Mouse (Mus musculus) splenic B cell, adult 2 months (primary cell): ENCODE data around the gene Bean1.
A peak's percentile ranks its signal among the peaks of the same experiment; 100 is the strongest.

Experiments used
- DNase-seq: peaks from one replicate; pipeline ENCODE4 v3.0.0-alpha.2; 2011; ENCODE audit warnings: low read depth, low spot score
- H3K27me3 ChIP-seq: 2 replicates; pipeline ENCODE4 v1.6.1; 2012; ENCODE audit warnings: mild to moderate bottlenecking, low read length, moderate library complexity, mixed read lengths; ENCODE audit not compliant: control insufficient read depth, poor library complexity, insufficient read depth, severe bottlenecking
- H3K36me3 ChIP-seq: 2 replicates; pipeline ENCODE4 v1.6.1; 2012; ENCODE audit warnings: mild to moderate bottlenecking, low read length, moderate library complexity, mixed read lengths; ENCODE audit not compliant: control insufficient read depth, poor library complexity, insufficient read depth, severe bottlenecking

The Bean1 gene

DNA sequence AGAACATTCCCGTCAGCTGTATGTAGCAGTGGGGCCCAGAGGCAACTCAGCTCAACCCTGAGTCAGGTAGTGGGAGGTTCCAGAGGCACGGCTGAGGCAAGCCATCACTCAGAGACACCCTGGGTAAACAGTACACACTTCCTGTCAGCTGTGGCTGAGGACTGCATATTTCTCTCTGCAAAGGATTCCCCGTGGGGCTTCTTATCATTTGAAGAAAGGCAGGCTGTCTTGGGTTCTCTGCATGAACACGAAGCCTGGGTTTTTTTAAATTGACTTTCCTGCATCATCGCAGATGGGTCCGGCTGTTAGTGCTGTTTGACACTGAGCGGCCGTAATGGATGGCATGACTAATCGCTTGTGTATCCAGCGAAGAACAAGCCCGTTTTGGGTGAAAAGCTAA lies 21.3 kb downstream of the Bean1 start:
- peak; percentile 40 for DNase-seq
- no peaks in the 10 kb centered on the region for H3K27me3 ChIP-seq

DNA sequence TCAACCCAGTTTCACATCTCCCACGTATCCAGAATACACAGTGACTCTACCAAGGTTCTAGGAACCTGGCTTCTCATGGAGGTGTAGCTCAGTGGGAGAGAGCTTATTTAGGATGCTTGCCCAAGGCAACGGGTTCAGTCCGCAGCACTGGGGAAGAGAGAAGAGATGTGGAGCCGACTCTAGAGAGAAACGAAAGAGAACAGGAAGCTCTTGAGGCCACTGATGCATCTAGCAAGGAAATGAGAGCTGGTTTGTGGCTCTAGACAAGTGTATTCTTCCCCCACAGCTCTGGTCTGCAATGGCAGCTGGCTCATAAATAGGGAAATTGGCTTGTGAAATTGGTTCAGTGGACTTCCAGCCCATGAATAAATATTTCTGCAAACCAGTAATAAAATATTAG lies 29.6 kb downstream of the Bean1 start:
- peak; percentile 62 for DNase-seq
- H3K36me3 ChIP-seq: no peaks in the 10 kb centered on the region
- no peaks in the 10 kb centered on the region for H3K27me3 ChIP-seq

More for the DNA sequence above, 21.3 kb downstream of the Bean1 start:
- no peaks in the 10 kb centered on the region for H3K36me3 ChIP-seq

DNA sequence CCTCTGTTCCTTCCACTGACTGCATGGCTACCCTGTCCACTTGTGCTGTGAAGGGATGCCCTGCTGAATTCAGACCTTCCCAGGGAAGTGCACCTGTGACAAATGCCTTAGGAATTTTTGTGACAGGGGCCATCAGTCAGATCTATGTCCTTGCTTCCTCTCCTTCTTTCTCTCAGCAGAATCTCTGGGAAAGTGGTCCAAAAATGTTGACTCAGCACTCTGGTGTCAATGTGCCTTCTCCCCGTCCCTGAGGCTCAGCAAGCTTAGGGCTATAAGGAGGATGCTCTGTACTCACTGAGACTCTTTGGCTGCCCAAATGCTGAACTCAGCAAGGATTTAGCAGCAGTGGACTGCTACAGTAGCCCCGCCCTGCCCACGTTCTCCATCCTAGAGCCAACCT lies 31.4 kb downstream of the Bean1 start:
- no peaks in the 10 kb centered on the region for H3K27me3 ChIP-seq
- no peaks in the 10 kb centered on the region for H3K36me3 ChIP-seq
- no peak for DNase-seq

DNA sequence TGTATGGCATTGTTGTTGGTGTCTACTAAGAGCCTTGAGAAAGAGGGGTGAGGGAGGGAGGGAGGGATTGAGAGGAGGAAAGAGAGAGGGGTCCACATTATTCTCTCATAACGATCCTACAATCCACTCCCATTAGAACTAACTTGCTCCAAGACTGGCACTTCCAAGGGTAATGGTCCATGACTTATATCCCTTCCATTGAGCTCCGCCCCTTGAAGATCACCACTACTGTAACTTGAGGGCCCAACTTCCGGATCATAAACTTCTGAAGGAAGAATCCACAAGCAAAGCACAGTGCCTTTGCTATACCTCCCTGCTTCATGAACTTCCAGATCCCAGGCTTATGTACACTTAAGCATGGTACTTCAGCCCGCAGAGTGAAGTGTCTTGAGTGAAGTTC lies 32.1 kb downstream of the Bean1 start:
- Histone ChIP-seq H3K27me3 (no peaks in the 10 kb centered on the region), H3K36me3 (no peaks in the 10 kb centered on the region)
- DNase-seq: no peak

DNA sequence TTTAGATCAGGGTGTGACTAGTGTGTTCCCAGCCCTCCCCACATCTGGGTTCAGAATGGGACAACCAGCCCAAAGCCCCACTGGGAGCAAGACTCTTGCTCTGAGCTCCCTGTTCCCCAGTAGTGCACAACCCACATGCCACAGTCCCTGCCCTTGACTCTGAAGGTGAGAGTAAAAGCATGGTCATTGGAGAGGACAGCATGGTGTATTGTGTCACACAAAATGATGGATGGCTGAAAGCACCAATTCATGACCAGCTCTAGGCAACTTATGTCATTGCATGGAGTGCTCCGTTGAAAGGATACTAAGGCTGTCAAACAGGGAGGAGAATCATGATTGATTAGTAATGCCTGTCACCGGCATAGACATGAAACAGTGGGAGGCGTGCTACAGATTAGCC lies 35.0 kb downstream of the Bean1 start:
- Histone ChIP-seq H3K27me3 (no peaks in the 10 kb centered on the region), H3K36me3 (no peaks in the 10 kb centered on the region)
- no peak for DNase-seq

DNA sequence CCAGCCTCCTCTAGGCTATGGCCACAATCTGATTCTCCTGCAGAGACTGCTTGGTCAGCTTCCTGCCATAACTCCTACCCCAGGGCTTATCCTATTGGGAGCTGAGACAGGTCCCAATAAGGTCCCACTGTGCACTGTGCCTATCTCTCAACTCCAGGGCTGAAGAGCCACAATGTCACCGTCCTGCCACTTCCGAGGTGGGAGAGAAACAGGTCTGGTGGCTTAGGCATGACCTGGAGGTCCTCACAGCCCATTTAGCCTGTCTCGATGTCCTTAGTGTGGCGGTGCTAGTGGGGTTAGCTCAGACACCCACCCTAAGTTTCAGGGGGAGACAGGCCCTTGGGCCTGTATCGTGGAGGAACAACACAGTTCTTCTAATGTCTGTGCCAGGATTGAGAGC lies 47.4 kb downstream of the Bean1 start:
- no peak for DNase-seq
- no peaks in the 10 kb centered on the region for H3K36me3 ChIP-seq
- H3K27me3 ChIP-seq: no peaks in the 10 kb centered on the region

DNA sequence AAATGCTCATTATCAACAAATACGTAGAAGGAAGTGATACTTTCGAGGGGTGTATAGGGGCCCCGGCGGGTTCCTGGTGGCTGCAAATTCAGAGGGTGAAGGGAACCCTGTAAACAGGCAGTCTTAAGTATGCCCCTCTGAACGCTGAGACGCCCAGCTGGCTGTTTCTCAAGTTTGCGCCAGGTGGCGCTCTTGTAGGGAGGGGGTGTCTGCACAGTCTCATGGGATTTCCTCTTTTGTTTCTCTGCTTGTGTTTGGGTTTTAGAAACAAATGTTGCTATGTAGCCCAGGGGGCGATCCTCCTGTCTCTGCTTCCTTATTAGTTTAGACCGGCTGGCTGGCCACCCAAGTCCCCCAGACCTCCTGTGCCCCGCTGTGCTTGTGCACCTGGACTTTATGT lies 48.8 kb downstream of the Bean1 start:
- Histone ChIP-seq H3K36me3 (no peaks in the 10 kb centered on the region), H3K27me3 (no peaks in the 10 kb centered on the region)
- DNase-seq: peak; percentile 81

DNA sequence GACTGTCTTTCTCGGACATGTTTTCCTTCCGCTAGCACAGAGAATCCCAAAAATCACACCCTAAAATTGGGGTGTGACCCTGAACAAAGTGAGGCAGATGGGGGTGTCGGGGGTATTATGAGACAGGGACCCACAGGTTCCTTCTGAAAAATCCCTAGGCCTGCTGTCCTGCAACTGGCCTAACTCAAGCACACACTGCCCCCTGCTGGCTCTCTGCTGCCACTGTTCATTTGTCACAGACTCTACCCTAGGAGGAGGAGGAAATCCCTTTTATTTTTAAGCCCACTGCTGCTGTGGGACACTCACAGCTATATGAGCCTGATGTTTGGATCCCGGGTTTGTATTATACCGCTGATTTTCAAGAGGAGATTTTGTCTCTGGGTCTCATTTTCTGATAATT lies 49.6 kb downstream of the Bean1 start:
- H3K27me3 ChIP-seq: no peaks in the 10 kb centered on the region
- peak; percentile 86 for DNase-seq

DNA sequence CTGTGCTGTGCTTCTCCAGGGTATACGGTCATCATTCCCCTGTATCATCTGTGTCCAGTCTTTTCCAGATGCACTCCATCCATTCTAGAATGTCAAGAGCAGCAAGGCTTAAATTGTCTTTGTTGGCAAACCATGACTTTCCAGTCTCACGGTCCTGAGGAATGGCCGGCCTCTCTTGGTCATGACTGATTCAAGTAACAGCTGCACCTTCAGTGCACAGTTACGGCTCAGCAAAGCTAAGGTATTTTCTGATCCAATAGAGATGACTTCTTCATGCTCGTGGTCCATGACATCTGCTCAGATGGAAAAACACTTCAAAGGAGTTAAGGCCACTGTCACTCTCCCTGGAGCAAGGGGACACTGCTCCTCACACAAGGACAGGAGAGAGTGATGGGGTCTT lies 56.8 kb downstream of the Bean1 start:
- no peaks in the 10 kb centered on the region for H3K27me3 ChIP-seq
- peaks cover 15% of the 10 kb centered on the region; the same call in 1 of the 2 replicates for H3K36me3 ChIP-seq
- DNase-seq: no peak

More for the DNA sequence above, 49.6 kb downstream of the Bean1 start:
- no peaks in the 10 kb centered on the region for H3K36me3 ChIP-seq

DNA sequence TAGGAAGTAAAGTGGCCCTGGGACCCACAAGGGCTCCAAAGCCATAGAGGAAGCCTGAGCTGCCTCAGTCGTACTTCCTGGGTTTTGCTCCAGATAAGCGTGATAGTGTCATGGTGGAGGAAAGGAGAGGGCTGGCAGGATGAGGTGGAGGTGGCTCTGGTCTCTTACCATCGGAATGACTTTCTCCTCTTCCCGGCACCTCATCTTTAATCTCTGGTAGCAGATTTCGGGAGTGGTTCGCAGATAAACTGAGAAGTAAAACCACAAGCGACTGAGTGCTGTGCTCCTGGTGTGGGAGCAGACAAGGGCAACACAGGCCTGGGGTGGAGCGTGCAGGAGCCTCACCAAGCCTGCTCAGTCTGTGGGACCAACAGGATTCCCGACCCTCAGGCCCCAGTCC lies 60.1 kb downstream of the Bean1 start:
- Histone ChIP-seq H3K27me3 (no peaks in the 10 kb centered on the region), H3K36me3 (peaks cover 16% of the 10 kb centered on the region; the same call in 1 of the 2 replicates)
- no peak for DNase-seq

DNA sequence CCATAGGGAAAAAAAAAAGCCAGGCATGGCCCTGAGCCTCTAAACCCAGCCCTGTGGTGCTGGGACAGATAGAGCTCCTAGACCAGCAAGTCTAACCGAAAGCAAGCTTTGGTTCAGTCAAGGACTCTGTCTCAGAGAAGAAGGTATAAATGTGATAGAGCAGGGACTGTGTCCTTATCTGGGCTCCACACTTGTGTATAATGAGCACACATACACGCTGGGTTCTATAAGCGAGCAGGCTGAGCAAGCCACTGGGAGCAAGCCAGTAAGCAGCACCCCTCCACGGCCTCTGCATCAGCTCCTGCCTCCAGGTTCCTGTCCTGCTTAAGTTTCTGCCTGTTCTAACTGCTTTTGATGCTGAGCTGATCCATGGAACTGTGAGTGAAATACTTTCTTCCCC lies 61.8 kb downstream of the Bean1 start:
- no peak for DNase-seq
- H3K27me3 ChIP-seq: no peaks in the 10 kb centered on the region
- H3K36me3 ChIP-seq: peaks cover 16% of the 10 kb centered on the region

DNA sequence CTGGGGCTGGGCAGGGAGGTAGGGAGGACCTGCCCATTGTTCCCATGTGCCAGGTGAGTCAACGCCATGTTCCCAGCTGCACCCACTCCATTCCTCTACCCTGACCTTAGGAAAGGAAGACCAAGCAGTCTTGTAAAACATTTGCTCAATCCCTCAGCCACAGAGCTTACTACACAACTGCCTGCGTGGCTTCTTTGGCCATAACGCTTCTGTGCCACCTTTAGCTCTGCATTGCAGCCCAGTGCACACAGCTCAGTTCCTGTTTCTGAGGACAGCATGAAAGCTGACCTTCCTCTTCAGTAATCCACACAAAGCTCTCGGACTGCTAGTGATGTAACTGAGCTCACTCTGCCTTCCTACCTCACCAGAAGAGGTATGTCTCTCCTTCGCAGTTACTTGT lies 62.7 kb downstream of the Bean1 start:
- no peaks in the 10 kb centered on the region for H3K27me3 ChIP-seq
- peaks cover 16% of the 10 kb centered on the region for H3K36me3 ChIP-seq
- peak; percentile 65 for DNase-seq

DNA sequence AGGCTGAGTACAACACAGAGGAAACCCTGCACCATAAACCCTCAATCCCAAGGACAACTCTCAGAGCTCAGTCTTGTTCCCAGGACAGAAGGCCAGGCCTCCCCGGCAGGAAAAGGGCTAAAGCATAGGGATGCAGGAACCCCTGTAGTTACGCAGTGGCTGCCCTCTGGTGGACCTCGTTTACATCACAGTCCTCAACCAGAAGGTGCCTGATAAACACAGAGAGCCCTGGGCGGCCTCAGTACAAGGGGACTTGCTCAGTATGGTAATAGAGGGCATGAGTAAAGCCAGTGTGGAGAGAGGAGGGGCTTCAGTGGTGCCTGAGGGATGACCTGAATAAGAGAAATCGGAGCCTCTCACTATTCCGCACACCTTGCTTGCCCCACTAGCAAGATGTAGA lies 64.3 kb downstream of the Bean1 start:
- Histone ChIP-seq H3K36me3 (peaks cover 11% of the 10 kb centered on the region), H3K27me3 (no peaks in the 10 kb centered on the region)
- no peak for DNase-seq

DNA sequence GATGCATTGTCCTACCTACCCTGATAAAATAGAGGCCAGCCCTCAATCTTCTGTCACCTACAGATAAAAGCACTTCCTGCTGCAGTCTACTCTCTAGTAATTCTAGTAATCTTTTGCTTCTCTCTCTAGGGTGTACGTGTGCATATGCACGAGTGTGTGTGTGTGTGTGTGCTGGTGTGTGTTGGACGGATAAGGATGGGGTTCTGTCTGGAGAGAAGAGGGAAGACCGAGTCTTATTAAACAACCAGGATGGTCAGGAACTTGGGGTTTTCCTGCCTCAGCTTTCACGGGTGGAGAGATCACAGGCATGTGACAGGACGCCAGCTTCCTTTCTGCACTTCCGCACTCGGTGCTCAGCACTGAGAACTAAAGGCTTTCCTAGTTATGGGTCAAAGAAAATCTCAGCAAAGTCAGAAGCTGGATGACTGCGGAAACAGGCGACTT lies 69.2 kb downstream of the Bean1 start:
- peak; percentile 83 for DNase-seq

DNA sequence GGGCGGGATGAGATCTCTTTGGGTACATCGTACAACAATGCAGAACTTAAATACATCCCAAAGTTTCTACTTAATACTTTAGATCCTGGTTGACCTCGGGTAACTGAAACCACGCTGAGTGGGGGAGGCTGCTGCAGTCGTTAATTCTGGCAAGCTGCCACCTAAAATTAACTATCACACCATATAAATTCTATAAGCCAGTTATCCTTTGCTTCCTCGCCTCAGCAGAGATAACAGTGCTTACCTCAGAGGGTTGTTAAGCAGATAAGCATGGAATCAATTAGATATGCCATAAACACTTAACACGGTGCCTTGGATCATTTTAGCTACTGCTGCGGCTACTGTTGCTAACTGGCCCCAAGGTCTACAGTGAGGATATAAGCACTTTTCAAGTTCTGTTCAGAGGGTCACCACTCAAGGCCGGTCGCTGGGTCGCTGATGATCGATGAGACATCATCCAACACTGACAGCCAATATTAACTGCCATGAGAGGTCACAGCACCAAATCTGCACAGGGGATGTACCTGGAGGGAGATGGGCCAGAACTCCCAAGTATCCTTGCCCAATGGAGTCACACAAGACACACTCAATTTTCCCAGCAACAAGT lies 71.9 kb downstream of the Bean1 start:
- DNase-seq: no peak
- Histone ChIP-seq H3K36me3 (peaks cover 7% of the 10 kb centered on the region), H3K27me3 (no peaks in the 10 kb centered on the region)

More for the DNA sequence above, 69.2 kb downstream of the Bean1 start:
- H3K27me3 ChIP-seq: no peaks in the 10 kb centered on the region
- H3K36me3 ChIP-seq: peaks cover 6% of the 10 kb centered on the region

DNA sequence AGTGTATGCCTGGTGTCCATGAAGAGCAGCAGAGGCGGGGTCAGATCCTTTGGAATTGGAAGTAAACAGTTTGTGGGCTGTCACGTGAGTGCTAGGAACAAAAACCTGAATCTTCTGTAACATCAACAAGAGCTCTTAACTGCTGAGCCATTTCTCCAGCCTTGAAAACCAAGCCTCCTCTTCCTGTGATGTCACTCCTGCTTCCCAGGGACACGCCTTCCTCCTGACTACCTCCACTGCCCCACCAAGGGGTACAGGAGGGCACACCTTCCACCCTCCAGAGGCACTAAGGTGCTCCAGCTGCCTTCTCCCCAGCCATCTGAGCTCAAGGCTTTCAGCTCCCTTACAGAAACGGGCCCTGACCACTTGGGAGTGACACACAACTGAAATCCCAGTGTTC lies 76.4 kb downstream of the Bean1 start:
- Histone ChIP-seq H3K27me3 (no peaks in the 10 kb centered on the region), H3K36me3 (peaks cover 5% of the 10 kb centered on the region)
- no peak for DNase-seq
